Mouse (Mus musculus): Measurements from ENCODE around the gene Nlrp14. TPM values are rescaled to one million over a fixed set of nuclear protein-coding genes. Genes with fewer than 3 reads are reported as not detected.
"Not testable (repeated sequence)": the region's sequence is repeated elsewhere in the genome, so short reads cannot be mapped to it uniquely, and the experiment has no call there.

Gene Nlrp14
- total RNA-seq (2014; fragmentation: Nextera tagmentation): not detected in 2 replicates
- 0.05 and 0.17 TPM in 2 replicates for total RNA-seq (2017)
- not detected in 2 replicates for polyA plus RNA-seq (2012)

DNA sequence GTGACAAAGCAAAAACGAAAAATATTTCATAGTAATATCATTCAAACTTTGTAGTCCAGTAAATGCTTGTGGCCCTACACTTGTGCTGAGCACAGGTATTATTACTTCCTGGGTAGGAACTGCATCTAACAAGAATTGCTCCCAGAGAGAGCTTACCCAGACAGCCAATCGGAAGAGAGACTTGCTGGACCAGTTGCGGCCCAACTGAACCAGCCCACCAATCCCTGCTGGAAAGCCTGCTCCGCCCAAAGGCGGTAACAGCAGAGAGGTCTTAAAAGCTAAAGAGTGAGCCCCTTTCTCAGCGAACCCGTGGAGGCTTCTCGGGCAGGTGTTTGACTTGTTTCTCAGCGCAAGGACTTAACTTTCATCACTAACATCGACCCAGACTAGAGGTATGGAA, at the start of gene Nlrp14:
Gene Nlrp14, plus strand, starts transcription at position 301 of the 400 bp plus-strand sequence.
- DNase-seq (ENCODE audit: low spot score) (no peak), ATAC-seq (ENCODE audit: extremely low read depth, insufficient number of reproducible peaks, low FRiP score, poor library complexity, severe bottlenecking) (no peak)
- no peak for TF ChIP-seq TAL1 (conservative IDR thresholded peaks at IDR 0.05; ENCODE audit: low read depth, low read length)
- Histone ChIP-seq H3K27me3 (ENCODE audit: insufficient read depth, low read length) (no peaks in the 10 kb centered on the region), H3K9me3 (replicated peaks) (no peaks in the 10 kb centered on the region), H3K4me3 (ENCODE audit: low read depth, low read length) (no peak within 1 kb of the TSS), H3K36me3 (replicated peaks) (no peaks in the 10 kb centered on the region), H3K4me1 (ENCODE audit: insufficient read depth, low read depth, low read length) (no peaks in the 10 kb centered on the region)

- not testable (repeated sequence) for DNase-seq (ENCODE audit: low spot score); H3K27me3 ChIP-seq (ENCODE audit: insufficient read depth, low read length); H3K36me3 ChIP-seq (replicated peaks); ATAC-seq (ENCODE audit: extremely low read depth, insufficient number of reproducible peaks, low FRiP score, poor library complexity, severe bottlenecking); H3K9me3 ChIP-seq (replicated peaks); H3K4me1 ChIP-seq (ENCODE audit: insufficient read depth, low read depth, low read length); H3K4me3 ChIP-seq (ENCODE audit: low read depth, low read length)
Observed at GRCm38 (mm10) chr7:107130983-107131382, 35.8 kb upstream of the Nlrp14 start, which contains the start of gene Olfr715. Gene Olfr715, minus strand, starts transcription at chr7:107131083.

- not testable (repeated sequence) for ATAC-seq (ENCODE audit: extremely low read depth, insufficient number of reproducible peaks, low FRiP score, poor library complexity, severe bottlenecking); H3K4me1 ChIP-seq (ENCODE audit: insufficient read depth, low read depth, low read length); DNase-seq (ENCODE audit: low spot score); H3K4me3 ChIP-seq (ENCODE audit: low read depth, low read length); H3K27me3 ChIP-seq (ENCODE audit: insufficient read depth, low read length); H3K36me3 ChIP-seq (replicated peaks); H3K9me3 ChIP-seq (replicated peaks)
Observed at GRCm38 (mm10) chr7:107138027-107138426, 28.8 kb upstream of the Nlrp14 start, which contains the start of gene Olfr716. Gene Olfr716, plus strand, starts transcription at chr7:107138327.

- Histone ChIP-seq H3K4me1 (ENCODE audit: insufficient read depth, low read depth, low read length) (no peaks in the 10 kb centered on the region), H3K27me3 (ENCODE audit: insufficient read depth, low read length) (no peaks in the 10 kb centered on the region), H3K9me3 (replicated peaks) (no peaks in the 10 kb centered on the region), H3K36me3 (replicated peaks) (no peaks in the 10 kb centered on the region), H3K4me3 (ENCODE audit: low read depth, low read length) (no peak overlapping the region)
- DNase-seq (ENCODE audit: low spot score): no peak
- TF ChIP-seq TAL1 (conservative IDR thresholded peaks at IDR 0.05; ENCODE audit: low read depth, low read length): no peak
- no peak for TF ChIP-seq GATA1 (IDR thresholded peaks at IDR 0.05; ENCODE audit: borderline replicate concordance, low read length)
- TF ChIP-seq POLR2AphosphoS5 (IDR thresholded peaks at IDR 0.05; ENCODE audit: insufficient replicate concordance, low read depth, low read length): no peak
- TF ChIP-seq CTCF (IDR thresholded peaks at IDR 0.05; ENCODE audit: low read depth, low read length): no peak
- no peak for TF ChIP-seq GATA2 (IDR thresholded peaks at IDR 0.05; ENCODE audit: borderline replicate concordance, low read depth, low read length)
- no peak for ATAC-seq (ENCODE audit: extremely low read depth, insufficient number of reproducible peaks, low FRiP score, poor library complexity, severe bottlenecking)
Observed at GRCm38 (mm10) chr7:107180406-107180805, 13.6 kb downstream of the Nlrp14 start.

- H3K4me3 ChIP-seq (ENCODE audit: low read depth, low read length): no peak overlapping the region
- no peaks in the 10 kb centered on the region for H3K36me3 ChIP-seq (replicated peaks)
- H3K27me3 ChIP-seq (ENCODE audit: insufficient read depth, low read length): no peaks in the 10 kb centered on the region
- no peak for TF ChIP-seq TAL1 (conservative IDR thresholded peaks at IDR 0.05; ENCODE audit: low read depth, low read length)
- no peak for TF ChIP-seq GATA2 (IDR thresholded peaks at IDR 0.05; ENCODE audit: borderline replicate concordance, low read depth, low read length)
- no peak for TF ChIP-seq POLR2AphosphoS5 (IDR thresholded peaks at IDR 0.05; ENCODE audit: insufficient replicate concordance, low read depth, low read length)
- no peak for TF ChIP-seq CTCF (IDR thresholded peaks at IDR 0.05; ENCODE audit: low read depth, low read length)
- no peak for TF ChIP-seq GATA1 (IDR thresholded peaks at IDR 0.05; ENCODE audit: borderline replicate concordance, low read length)
- no peaks in the 10 kb centered on the region for H3K4me1 ChIP-seq (ENCODE audit: insufficient read depth, low read depth, low read length)
- peaks cover 2% of the 10 kb centered on the region; the same call in 1 of the 2 replicates for H3K9me3 ChIP-seq (replicated peaks)
- ATAC-seq (ENCODE audit: extremely low read depth, insufficient number of reproducible peaks, low FRiP score, poor library complexity, severe bottlenecking) (no peak), DNase-seq (ENCODE audit: low spot score) (no peak)
Observed at GRCm38 (mm10) chr7:107201817-107202216, 35.0 kb downstream of the Nlrp14 start.

DNA sequence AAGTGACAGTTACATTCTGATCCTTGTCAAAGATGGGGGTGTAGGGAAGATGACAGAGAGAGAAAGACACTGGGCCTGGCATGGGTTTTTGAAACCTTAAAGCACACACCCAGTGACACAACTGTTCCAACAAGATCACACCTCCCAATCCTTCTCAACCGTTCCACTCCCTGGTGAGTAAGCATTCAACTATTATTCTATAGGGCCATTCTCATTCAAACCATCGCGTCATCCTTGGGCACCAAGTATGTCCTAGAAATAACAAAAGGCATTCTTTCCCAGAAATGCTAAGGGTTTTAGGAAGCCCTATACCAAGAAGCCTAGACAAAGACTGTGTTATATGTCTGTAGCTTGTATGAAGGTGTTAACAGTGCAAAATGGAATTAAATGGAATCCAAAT, 41.1 kb downstream of the Nlrp14 start:
- DNase-seq (ENCODE audit: low spot score): no peak
- no peaks in the 10 kb centered on the region for H3K36me3 ChIP-seq (replicated peaks)
- peaks cover 15% of the 10 kb centered on the region for H3K9me3 ChIP-seq (replicated peaks)
- H3K4me1 ChIP-seq (ENCODE audit: insufficient read depth, low read depth, low read length): no peaks in the 10 kb centered on the region
- H3K27me3 ChIP-seq (ENCODE audit: insufficient read depth, low read length): no peaks in the 10 kb centered on the region
- H3K4me3 ChIP-seq (ENCODE audit: low read depth, low read length): no peak overlapping the region
- no peak for TF ChIP-seq GATA1 (IDR thresholded peaks at IDR 0.05; ENCODE audit: borderline replicate concordance, low read length)
- no peak for TF ChIP-seq POLR2AphosphoS5 (IDR thresholded peaks at IDR 0.05; ENCODE audit: insufficient replicate concordance, low read depth, low read length)
- ATAC-seq (ENCODE audit: extremely low read depth, insufficient number of reproducible peaks, low FRiP score, poor library complexity, severe bottlenecking): no peak

DNA sequence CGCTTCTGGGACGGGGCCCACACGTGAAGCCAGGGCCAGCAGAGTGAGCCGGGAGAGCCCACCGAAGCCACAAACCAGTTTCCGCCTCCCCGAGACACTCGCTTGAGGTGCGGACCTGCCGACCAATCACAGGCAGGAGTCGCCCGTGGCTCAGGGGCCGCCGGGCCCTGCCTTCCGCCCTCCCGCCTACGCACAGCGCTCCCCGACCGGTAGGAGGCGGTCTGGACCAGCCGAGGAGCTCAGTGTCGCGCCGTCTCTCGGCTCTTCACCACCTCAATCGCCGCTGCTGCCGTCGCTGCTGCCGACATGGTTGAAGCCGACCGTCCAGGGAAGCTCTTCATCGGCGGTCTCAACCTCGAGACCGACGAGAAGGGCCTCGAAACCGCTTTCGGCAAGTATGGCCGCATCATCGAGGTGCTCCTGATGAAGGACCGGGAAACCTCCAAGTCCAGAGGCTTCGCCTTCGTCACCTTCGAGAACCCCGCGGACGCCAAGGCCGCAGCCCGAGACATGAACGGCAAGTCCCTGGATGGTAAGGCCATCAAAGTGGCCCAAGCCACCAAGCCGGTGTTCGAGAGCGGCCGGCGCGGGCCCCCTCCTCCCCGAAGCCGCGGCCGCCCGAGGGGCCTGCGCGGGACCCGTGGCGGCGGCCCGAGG, 42.5 kb downstream of the Nlrp14 start, which contains the start of gene Rbmxl2:
Gene Rbmxl2, plus strand, starts transcription at position 242 of the 657 bp plus-strand sequence.
- H3K9me3 ChIP-seq (replicated peaks): peaks cover 15% of the 10 kb centered on the region
- TF ChIP-seq TAL1 (conservative IDR thresholded peaks at IDR 0.05; ENCODE audit: low read depth, low read length): no peak
- no peak for TF ChIP-seq CTCF (IDR thresholded peaks at IDR 0.05; ENCODE audit: low read depth, low read length)
- no peak for TF ChIP-seq GATA1 (IDR thresholded peaks at IDR 0.05; ENCODE audit: borderline replicate concordance, low read length)
- no peak for TF ChIP-seq GATA2 (IDR thresholded peaks at IDR 0.05; ENCODE audit: borderline replicate concordance, low read depth, low read length)
- TF ChIP-seq POLR2AphosphoS5 (IDR thresholded peaks at IDR 0.05; ENCODE audit: insufficient replicate concordance, low read depth, low read length): no peak
- no peaks in the 10 kb centered on the region for H3K27me3 ChIP-seq (ENCODE audit: insufficient read depth, low read length)
- no peak for DNase-seq (ENCODE audit: low spot score)
- no peaks in the 10 kb centered on the region for H3K4me1 ChIP-seq (ENCODE audit: insufficient read depth, low read depth, low read length)
- no peak for ATAC-seq (ENCODE audit: extremely low read depth, insufficient number of reproducible peaks, low FRiP score, poor library complexity, severe bottlenecking)
- H3K4me3 ChIP-seq (ENCODE audit: low read depth, low read length): peak within 1 kb of the TSS; percentile 15; the same call in 1 of the 2 replicates
- H3K36me3 ChIP-seq (replicated peaks): no peaks in the 10 kb centered on the region

All from G1E (cell line).